Mouse (Mus musculus) intestine, embryonic 16.5 days (tissue): ENCODE data around the gene Jaml. TPM values are rescaled to one million over a fixed set of nuclear protein-coding genes. Genes with fewer than 3 reads are reported as not detected.

Experiments
- ATAC-seq: fragments of 200-750 bp; cut with Nextera tagmentation; 2 replicates; pipeline ENCODE4 v1.8.0; 2017; ENCODE audit warnings: moderate TSS enrichment, moderate library complexity
- H3K27ac ChIP-seq: fragments of 300-500 bp; sonication (generic); 2 replicates; pipeline ENCODE4 v1.5.1; 2014; ENCODE audit warnings: mild to moderate bottlenecking, low read length
- H3K27me3 ChIP-seq: fragments of 300-500 bp; sonication (generic); replicated peaks from 2 replicates; pipeline ENCODE4 v1.6.1; 2014; ENCODE audit warnings: low read length, control low read depth, mixed read lengths; ENCODE audit not compliant: control insufficient read depth, insufficient read depth
- H3K36me3 ChIP-seq: fragments of 300-500 bp; sonication (generic); 2 replicates; pipeline ENCODE4 v1.6.1; 2014; ENCODE audit warnings: low read length, control low read depth; ENCODE audit not compliant: control insufficient read depth, insufficient read depth
- H3K4me1 ChIP-seq: fragments of 300-500 bp; sonication (generic); 2 replicates; pipeline ENCODE4 v1.6.1; 2014; ENCODE audit warnings: low read length, control low read depth, mixed read lengths; ENCODE audit not compliant: control insufficient read depth, insufficient read depth
- H3K4me2 ChIP-seq: fragments of 300-500 bp; sonication (generic); 2 replicates; pipeline ENCODE4 v1.6.1; 2014; ENCODE audit warnings: low read depth, low read length, control low read depth
- H3K4me3 ChIP-seq: fragments of 300-500 bp; sonication (generic); 2 replicates; pipeline ENCODE4 v1.5.1; 2014; ENCODE audit warnings: mild to moderate bottlenecking, low read length
- H3K9ac ChIP-seq: fragments of 300-500 bp; sonication (generic); 2 replicates; pipeline ENCODE4 v1.6.1; 2014; ENCODE audit warnings: low read depth, low read length
- H3K9me3 ChIP-seq: fragments of 300-500 bp; sonication (generic); 2 replicates; pipeline ENCODE4 v1.6.1; 2016; ENCODE audit warnings: low read length, control low read depth; ENCODE audit not compliant: control insufficient read depth
- WGBS: fragments of 180-500 bp; shearing (Covaris S2); extraction: QIAGEN DNeasy Blood & Tissue Kit; methylation state at CpG from one replicate; pipeline ENCODE4 v1.1.7; 2014; 5-methylcytosine and 5-hydroxymethylcytosine counted together
- polyA plus RNA-seq: library from polyadenylated mRNA; unstranded; fragments of >200 nt; fragmentation: Nextera tagmentation; extraction: Ambion mirVana; gene quantifications from 2 replicates; pipeline ENCODE4 v1.2.1, GENCODE M21; 2015

Gene Jaml
- polyA plus RNA-seq, 1 experiment from 2014 or later, result 100 TPM

GRCm38 (mm10) chr9:45117741-45118431 lies 38.9 kb downstream of the Jaml start, which contains the start of gene Scn2b:
Scn2b (plus strand) TSS chr9:45117782.
- Histone ChIP-seq H3K9me3 (no peaks in the 10 kb centered on the region), H3K4me2 (peak within 1 kb of the TSS; percentile 58), H3K9ac (peak within 1 kb of the TSS; percentile 71), H3K36me3 (no peaks in the 10 kb centered on the region), H3K4me3 (peak within 1 kb of the TSS; percentile 55), H3K4me1 (peaks cover 34% of the 10 kb centered on the region), H3K27me3 (no peaks in the 10 kb centered on the region), H3K27ac (peak within 1 kb of the TSS; percentile 52)
- ATAC-seq, result no peak
- WGBS, result 5% methylated on average over 13 of the region's 13 CpGs

GRCm38 (mm10) chr9:45118552-45118951 lies 39.6 kb downstream of the Jaml start:
- Histone ChIP-seq H3K4me1 (peaks cover 34% of the 10 kb centered on the region), H3K4me3 (peak overlapping the region; percentile 55), H3K36me3 (no peaks in the 10 kb centered on the region), H3K9me3 (no peaks in the 10 kb centered on the region), H3K27me3 (no peaks in the 10 kb centered on the region), H3K9ac (peak overlapping the region; percentile 71; the same call in 1 of the 2 replicates), H3K4me2 (peak overlapping the region; percentile 58), H3K27ac (no peak overlapping the region)
- ATAC-seq, result no peak
- WGBS, result 37% methylated on average over 10 of the region's 10 CpGs

GRCm38 (mm10) chr9:45119316-45119953 lies 40.5 kb downstream of the Jaml start:
- H3K9me3 ChIP-seq, result no peaks in the 10 kb centered on the region
- H3K4me2 ChIP-seq, result no peak overlapping the region
- H3K27me3 ChIP-seq, result no peaks in the 10 kb centered on the region
- no peak overlapping the region for H3K27ac ChIP-seq
- 93% methylated on average over 8 of the region's 8 CpGs for WGBS
- H3K9ac ChIP-seq, result no peak overlapping the region
- no peak for ATAC-seq
- peaks cover 34% of the 10 kb centered on the region for H3K4me1 ChIP-seq
- no peak overlapping the region for H3K4me3 ChIP-seq
- H3K36me3 ChIP-seq, result no peaks in the 10 kb centered on the region

GRCm38 (mm10) chr9:45119954-45120530 lies 41.1 kb downstream of the Jaml start:
- peaks cover 34% of the 10 kb centered on the region for H3K4me1 ChIP-seq
- H3K4me2 ChIP-seq, result no peak overlapping the region
- no peak for ATAC-seq
- H3K4me3 ChIP-seq, result no peak overlapping the region
- H3K9ac ChIP-seq, result no peak overlapping the region
- no peaks in the 10 kb centered on the region for H3K36me3 ChIP-seq
- no peak overlapping the region; the same call in 1 of the 2 replicates for H3K27ac ChIP-seq
- WGBS, result 90% methylated on average over 14 of the region's 14 CpGs
- H3K9me3 ChIP-seq, result no peaks in the 10 kb centered on the region
- no peaks in the 10 kb centered on the region for H3K27me3 ChIP-seq

- ATAC-seq, result no peak
- H3K36me3 ChIP-seq, result no peaks in the 10 kb centered on the region
- peaks cover 34% of the 10 kb centered on the region for H3K4me1 ChIP-seq
- no peak overlapping the region for H3K9ac ChIP-seq
- WGBS, result 82% methylated on average over 6 of the region's 6 CpGs
- no peaks in the 10 kb centered on the region for H3K27me3 ChIP-seq
- H3K4me3 ChIP-seq, result no peak overlapping the region
- H3K4me2 ChIP-seq, result no peak overlapping the region
- no peak overlapping the region; the same call in 1 of the 2 replicates for H3K27ac ChIP-seq
- no peaks in the 10 kb centered on the region for H3K9me3 ChIP-seq
Observed at GRCm38 (mm10) chr9:45120567-45120966, 41.6 kb downstream of the Jaml start.

- Histone ChIP-seq H3K27ac (no peak overlapping the region), H3K4me2 (no peak overlapping the region), H3K9ac (no peak overlapping the region), H3K4me3 (no peak overlapping the region), H3K9me3 (no peaks in the 10 kb centered on the region), H3K4me1 (peaks cover 29% of the 10 kb centered on the region), H3K36me3 (no peaks in the 10 kb centered on the region), H3K27me3 (no peaks in the 10 kb centered on the region)
- WGBS, result 68% methylated on average over 6 of the region's 6 CpGs
- ATAC-seq, result no peak
Observed at GRCm38 (mm10) chr9:45121001-45121400, 42.0 kb downstream of the Jaml start.

GRCm38 (mm10) chr9:45121769-45122168 lies 42.8 kb downstream of the Jaml start:
- H3K9ac ChIP-seq, result peak overlapping the region; percentile 48; the same call in 1 of the 2 replicates
- peak overlapping the region; percentile 0; the same call in 1 of the 2 replicates for H3K4me3 ChIP-seq
- H3K27ac ChIP-seq, result no peak overlapping the region
- H3K36me3 ChIP-seq, result no peaks in the 10 kb centered on the region
- peak; percentile 67 for ATAC-seq
- peaks cover 22% of the 10 kb centered on the region for H3K4me1 ChIP-seq
- no peaks in the 10 kb centered on the region for H3K9me3 ChIP-seq
- H3K27me3 ChIP-seq, result no peaks in the 10 kb centered on the region
- peak overlapping the region; percentile 48 for H3K4me2 ChIP-seq
- WGBS, result 5% methylated on average over 10 of the region's 10 CpGs

- ATAC-seq, result peak; percentile 86
- 0 out of 2 replicates have a peak overlapping the region, but pooled peaks have one; percentile 3 for H3K27ac ChIP-seq
- WGBS, result 17% methylated on average over 9 of the region's 9 CpGs
- no peaks in the 10 kb centered on the region for H3K9me3 ChIP-seq
- H3K4me2 ChIP-seq, result peak overlapping the region; percentile 48
- peak overlapping the region; percentile 0; the same call in 1 of the 2 replicates for H3K4me3 ChIP-seq
- H3K4me1 ChIP-seq, result peaks cover 18% of the 10 kb centered on the region
- no peaks in the 10 kb centered on the region for H3K27me3 ChIP-seq
- H3K36me3 ChIP-seq, result no peaks in the 10 kb centered on the region
- H3K9ac ChIP-seq, result peak overlapping the region; percentile 48
Observed at GRCm38 (mm10) chr9:45122209-45122761, 43.3 kb downstream of the Jaml start.

- H3K36me3 ChIP-seq, result no peaks in the 10 kb centered on the region
- 91% methylated on average over 14 of the region's 14 CpGs for WGBS
- H3K4me2 ChIP-seq, result no peak overlapping the region
- H3K27ac ChIP-seq, result no peak overlapping the region
- H3K9me3 ChIP-seq, result no peaks in the 10 kb centered on the region
- no peaks in the 10 kb centered on the region for H3K27me3 ChIP-seq
- 0 out of 2 replicates have a peak, but pooled peaks cover 9% of the 10 kb centered on the region for H3K4me1 ChIP-seq
- no peak overlapping the region for H3K9ac ChIP-seq
- ATAC-seq, result no peak
- no peak overlapping the region for H3K4me3 ChIP-seq
Observed at GRCm38 (mm10) chr9:45125211-45125610, 46.2 kb downstream of the Jaml start.
